Mouse (Mus musculus) kidney, embryonic 16.5 days (tissue): Measurements from ENCODE around the gene Zim1. TPM values are rescaled to one million over a fixed set of nuclear protein-coding genes. Genes with fewer than 3 reads are reported as not detected.

Experiments
- ATAC-seq: fragments of 200-750 bp; cut with Nextera tagmentation; 2 replicates; pipeline ENCODE4 v1.8.0; 2017; ENCODE audit warnings: moderate TSS enrichment; ENCODE audit not compliant: low FRiP score, low TSS enrichment
- H3K27ac ChIP-seq: fragments of 300-500 bp; sonication (generic); 2 replicates; pipeline ENCODE4 v1.5.1; 2014; ENCODE audit warnings: low read length
- H3K27me3 ChIP-seq: fragments of 300-500 bp; sonication (generic); 2 replicates; pipeline ENCODE4 v1.6.1; 2014; ENCODE audit warnings: low read length, control low read depth, mixed read lengths; ENCODE audit not compliant: insufficient read depth
- H3K36me3 ChIP-seq: fragments of 300-500 bp; sonication (generic); 2 replicates; pipeline ENCODE4 v1.6.1; 2014; ENCODE audit warnings: low read length, control low read depth, mixed read lengths; ENCODE audit not compliant: insufficient read depth
- H3K4me1 ChIP-seq: fragments of 300-500 bp; sonication (generic); 2 replicates; pipeline ENCODE4 v1.6.1; 2014; ENCODE audit warnings: low read length, control low read depth, mixed read lengths; ENCODE audit not compliant: insufficient read depth
- H3K4me2 ChIP-seq: fragments of 300-500 bp; sonication (generic); replicated peaks from 2 replicates; pipeline ENCODE4 v1.6.1; 2014; ENCODE audit warnings: low read depth, low read length
- H3K4me3 ChIP-seq: fragments of 300-500 bp; sonication (generic); 2 replicates; pipeline ENCODE4 v1.5.1; 2014; ENCODE audit warnings: mild to moderate bottlenecking, low read length
- H3K9ac ChIP-seq: fragments of 300-500 bp; sonication (generic); replicated peaks from 2 replicates; pipeline ENCODE4 v1.6.1; 2014; ENCODE audit warnings: low read length
- H3K9me3 ChIP-seq: fragments of 300-500 bp; sonication (generic); 2 replicates; pipeline ENCODE4 v1.6.1; 2016; ENCODE audit warnings: low read length, control low read depth
- WGBS: fragments of 180-500 bp; shearing (Covaris S2); extraction: QIAGEN DNeasy Blood & Tissue Kit; methylation state at CpG from one replicate; pipeline ENCODE4 v1.1.7; 2014; 5-methylcytosine and 5-hydroxymethylcytosine counted together
- polyA plus RNA-seq: library from polyadenylated mRNA; unstranded; fragments of >200 nt; fragmentation: Nextera tagmentation; extraction: Ambion mirVana; gene quantifications from 2 replicates; pipeline ENCODE4 v1.2.1, GENCODE M21; 2015

Zim1 gene
- polyA plus RNA-seq: 3.1 and 3.8 TPM in 2 replicates

DNA sequence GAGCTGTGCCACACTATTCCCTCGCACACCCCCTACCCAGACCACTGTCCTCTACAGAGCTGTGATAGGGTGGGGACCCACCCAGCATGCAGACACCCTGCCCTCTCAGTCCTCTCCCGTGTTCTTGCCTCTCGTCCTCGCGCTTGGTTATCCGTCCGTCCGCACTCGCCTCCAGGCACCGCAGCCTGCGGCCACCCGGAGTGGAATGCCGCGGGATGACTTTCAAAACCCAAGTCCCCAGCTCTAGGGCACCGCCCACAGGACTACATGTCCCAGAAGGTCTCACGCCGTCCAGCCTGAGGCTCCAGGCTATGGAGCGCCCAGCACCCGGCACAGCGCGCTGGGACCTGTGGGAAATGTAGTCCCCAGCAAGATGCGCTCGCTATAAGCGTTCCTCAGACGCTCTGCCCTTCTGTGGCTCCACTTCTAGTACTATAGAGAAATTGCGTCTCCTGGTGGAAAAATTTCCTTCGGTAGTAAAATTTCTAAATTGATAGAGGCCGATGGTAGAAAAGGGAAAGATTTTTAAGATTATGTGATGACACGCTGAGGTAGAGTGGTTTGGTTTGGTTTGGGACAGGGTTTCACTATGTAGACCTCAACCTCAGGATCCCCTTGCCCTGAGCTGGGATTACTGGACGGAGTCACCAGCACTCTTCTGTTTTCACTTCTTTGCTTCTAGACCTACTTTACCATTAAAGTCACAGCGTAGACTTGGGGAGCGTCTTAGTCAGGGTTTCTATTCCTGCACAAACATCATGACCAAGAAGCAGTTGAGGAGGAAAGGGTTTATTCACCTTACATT lies at the start of gene Zim1:
Gene Zim1, minus strand, starts transcription at position 210 of the 805 bp plus-strand sequence.
- Histone ChIP-seq H3K27me3 (no peaks in the 10 kb centered on the region), H3K4me2 (peak within 1 kb of the TSS; percentile 58), H3K4me1 (0 out of 2 replicates have a peak, but pooled peaks cover 3% of the 10 kb centered on the region), H3K27ac (no peak within 1 kb of the TSS), H3K4me3 (peak within 1 kb of the TSS; percentile 50), H3K36me3 (no peaks in the 10 kb centered on the region), H3K9me3 (no peaks in the 10 kb centered on the region), H3K9ac (peak within 1 kb of the TSS; percentile 47)
- peak; percentile 100 for ATAC-seq
- WGBS: 10% methylated on average over 32 of the region's 32 CpGs

DNA sequence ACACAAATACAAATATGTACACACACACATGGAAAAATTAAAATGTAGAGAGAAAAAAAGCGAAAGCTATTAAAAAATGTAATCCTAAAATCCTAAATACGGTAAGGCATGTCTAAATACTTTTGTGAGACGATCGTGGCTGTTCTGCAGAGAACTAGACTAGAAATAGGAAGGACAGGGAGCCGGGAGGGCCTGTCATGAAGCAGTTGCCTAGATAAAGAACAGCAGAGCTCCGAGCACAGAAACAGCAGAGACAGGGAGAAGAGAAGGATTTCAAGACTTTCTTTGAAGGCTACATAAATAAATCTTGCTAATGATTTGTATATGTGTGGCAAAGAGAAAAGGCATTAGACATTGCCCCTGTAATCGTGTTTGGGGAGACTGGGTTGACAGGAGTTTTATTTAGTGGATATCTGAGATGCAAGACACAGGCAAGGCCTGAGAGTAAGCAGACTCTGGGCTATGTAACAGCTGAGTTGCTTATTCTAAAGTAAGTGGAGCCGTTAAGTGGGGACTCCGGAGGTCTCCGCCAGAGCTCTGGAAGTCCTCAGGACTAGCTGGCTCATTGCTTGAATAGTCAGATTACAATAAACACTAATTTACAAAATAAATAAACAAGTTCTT lies 48.1 kb upstream of the Zim1 start:
- Histone ChIP-seq H3K36me3 (0 out of 2 replicates have a peak, but pooled peaks cover 3% of the 10 kb centered on the region), H3K4me3 (no peak overlapping the region), H3K9ac (no peak overlapping the region), H3K4me1 (peaks cover 11% of the 10 kb centered on the region), H3K4me2 (no peak overlapping the region), H3K27me3 (no peaks in the 10 kb centered on the region), H3K27ac (0 out of 2 replicates have a peak overlapping the region, but pooled peaks have one; percentile 8), H3K9me3 (no peaks in the 10 kb centered on the region)
- 32% methylated on average over 10 of the region's 10 CpGs for WGBS
- 0 out of 2 replicates have a peak, but pooled peaks have one; percentile 49 for ATAC-seq

DNA sequence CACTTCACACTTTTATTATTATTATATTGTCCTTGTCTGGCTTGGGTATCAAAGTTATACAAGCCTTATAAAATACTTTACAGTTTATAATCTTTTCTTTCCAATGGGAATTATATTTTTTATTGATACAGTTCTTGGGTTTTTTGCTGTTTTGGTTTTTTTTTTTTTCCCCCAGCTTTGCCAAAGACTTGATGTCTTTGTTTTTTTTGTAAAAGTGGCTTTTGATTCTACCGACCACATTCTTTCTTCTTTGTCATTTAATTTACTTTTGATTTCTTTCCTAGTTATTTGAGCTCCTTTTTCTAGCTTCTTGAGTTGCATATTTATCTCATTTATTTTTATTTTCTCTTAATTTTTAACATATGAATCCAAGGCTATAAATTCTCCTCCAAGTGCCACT lies 39.8 kb upstream of the Zim1 start:
- no peaks in the 10 kb centered on the region for H3K27me3 ChIP-seq
- ATAC-seq: no peak
- WGBS: 70% methylated on average over 1 of the region's 1 CpGs

DNA sequence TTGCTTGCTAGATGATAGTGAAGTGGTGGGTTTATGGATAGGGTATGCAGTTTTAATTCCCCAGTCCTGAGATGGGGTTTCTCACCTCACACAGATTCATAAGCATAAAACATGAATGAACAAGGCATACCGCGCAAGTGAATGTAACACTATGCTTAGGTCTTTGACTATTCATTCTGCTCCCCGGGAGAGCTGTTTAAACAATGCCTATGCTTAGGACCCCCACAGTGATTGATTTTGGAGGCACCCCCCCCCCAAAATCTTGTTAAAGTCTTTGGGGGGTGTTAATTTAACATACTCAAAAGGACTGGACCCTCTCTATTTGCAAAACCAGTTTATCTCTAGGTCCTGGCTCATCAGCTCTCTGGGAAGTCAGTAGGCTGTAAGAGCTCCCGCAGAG lies 35.7 kb upstream of the Zim1 start:
- peak overlapping the region; percentile 63 for H3K4me3 ChIP-seq
- H3K4me1 ChIP-seq: no peaks in the 10 kb centered on the region
- H3K27ac ChIP-seq: no peak overlapping the region
- ATAC-seq: no peak
- peak overlapping the region; percentile 55 for H3K9ac ChIP-seq
- H3K9me3 ChIP-seq: peaks cover 36% of the 10 kb centered on the region
- H3K4me2 ChIP-seq: peak overlapping the region; percentile 58
- no peaks in the 10 kb centered on the region for H3K36me3 ChIP-seq
- H3K27me3 ChIP-seq: no peaks in the 10 kb centered on the region
- 43% methylated on average over 4 of the region's 4 CpGs for WGBS

More for the DNA sequence above, 39.8 kb upstream of the Zim1 start:
- H3K9ac ChIP-seq: no peak overlapping the region
- no peak overlapping the region for H3K27ac ChIP-seq
- H3K4me2 ChIP-seq: no peak overlapping the region
- H3K4me3 ChIP-seq: no peak overlapping the region
- no peaks in the 10 kb centered on the region for H3K9me3 ChIP-seq
- H3K36me3 ChIP-seq: 0 out of 2 replicates have a peak, but pooled peaks cover under 1% of the 10 kb centered on the region
- no peaks in the 10 kb centered on the region for H3K4me1 ChIP-seq

DNA sequence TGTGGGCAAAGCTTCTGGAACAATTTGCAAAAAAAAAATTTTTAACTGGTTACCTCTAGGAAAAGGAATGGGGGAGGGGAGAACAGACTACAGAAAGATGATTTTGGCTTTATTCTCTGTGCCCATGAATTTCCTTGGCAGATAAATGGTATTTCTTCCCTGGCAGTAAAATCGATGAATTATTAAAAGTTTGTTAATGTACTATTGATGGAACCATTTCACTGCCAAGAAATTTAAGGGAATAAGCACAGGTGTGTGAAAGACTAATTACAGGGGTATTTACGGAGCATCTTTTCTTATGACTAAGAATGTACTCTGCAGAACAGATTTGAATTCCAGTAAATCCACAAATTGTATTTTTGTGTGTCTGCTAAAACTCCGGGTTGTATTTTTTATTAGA lies 35.1 kb upstream of the Zim1 start:
- H3K27me3 ChIP-seq: no peaks in the 10 kb centered on the region
- 47% methylated on average over 3 of the region's 3 CpGs for WGBS
- H3K4me2 ChIP-seq: peak overlapping the region; percentile 58
- no peak overlapping the region for H3K9ac ChIP-seq
- no peaks in the 10 kb centered on the region for H3K4me1 ChIP-seq
- ATAC-seq: no peak
- peaks cover 37% of the 10 kb centered on the region for H3K9me3 ChIP-seq
- H3K36me3 ChIP-seq: no peaks in the 10 kb centered on the region
- peak overlapping the region; percentile 63 for H3K4me3 ChIP-seq
- H3K27ac ChIP-seq: no peak overlapping the region

DNA sequence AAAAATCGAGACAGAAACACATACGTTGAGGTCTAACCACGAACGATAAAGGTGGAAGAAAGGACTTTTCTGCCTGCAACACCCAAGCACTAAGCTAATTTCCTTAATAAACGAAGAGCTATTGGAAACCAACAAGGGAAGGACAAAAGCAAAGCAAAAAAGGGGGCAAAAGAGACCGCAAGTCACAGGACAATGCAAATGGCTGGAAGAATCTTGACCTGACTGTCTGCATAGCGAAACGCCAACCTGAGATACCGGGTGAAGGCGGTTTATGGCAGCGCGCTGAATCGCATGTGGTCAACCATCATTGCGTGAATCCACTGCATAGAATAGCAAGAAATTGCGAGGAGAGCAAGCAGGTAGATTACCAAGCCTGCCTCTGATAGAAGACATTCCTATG lies 34.6 kb upstream of the Zim1 start:
- no peaks in the 10 kb centered on the region for H3K36me3 ChIP-seq
- ATAC-seq: no peak
- peak overlapping the region; percentile 38 for H3K9ac ChIP-seq
- peak overlapping the region; percentile 63 for H3K4me3 ChIP-seq
- 46% methylated on average over 15 of the region's 15 CpGs for WGBS
- no peaks in the 10 kb centered on the region for H3K4me1 ChIP-seq
- peak overlapping the region; percentile 58 for H3K4me2 ChIP-seq
- no peaks in the 10 kb centered on the region for H3K27me3 ChIP-seq
- peaks cover 37% of the 10 kb centered on the region for H3K9me3 ChIP-seq
- peak overlapping the region; percentile 75; the same call in 1 of the 2 replicates for H3K27ac ChIP-seq

DNA sequence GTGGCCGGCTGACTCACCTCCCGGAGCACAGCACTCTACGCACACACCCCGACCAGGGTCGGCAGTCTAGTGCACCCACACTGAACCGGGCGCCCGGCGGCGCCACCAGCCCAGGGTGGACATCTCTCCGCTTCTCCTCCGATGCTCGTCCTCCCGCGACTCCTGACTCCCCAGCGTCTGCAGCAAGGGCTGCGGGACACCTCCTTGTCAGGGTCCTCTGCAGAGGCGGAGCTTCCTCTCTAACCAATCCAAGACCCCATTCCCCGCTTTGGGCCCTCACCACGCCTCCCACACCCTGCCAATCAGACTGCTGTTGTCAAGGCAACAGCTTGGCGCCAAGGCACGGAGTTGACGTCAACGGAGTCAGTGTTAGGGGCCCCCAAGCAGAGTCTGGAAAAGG lies 34.0 kb upstream of the Zim1 start, which contains the start of the genes Peg3 and Usp29:
Gene Peg3, minus strand, starts transcription at position 191 of the 400 bp plus-strand sequence.
Gene Usp29, plus strand, starts transcription at position 338 of the 400 bp plus-strand sequence.
- Histone ChIP-seq H3K4me3 (peak within 1 kb of the TSS; percentile 63), H3K4me2 (peak within 1 kb of the TSS; percentile 58), H3K27ac (peak within 1 kb of the TSS; percentile 94), H3K4me1 (no peaks in the 10 kb centered on the region), H3K9ac (peak within 1 kb of the TSS; percentile 73), H3K27me3 (no peaks in the 10 kb centered on the region), H3K9me3 (peaks cover 37% of the 10 kb centered on the region), H3K36me3 (peaks cover under 1% of the 10 kb centered on the region; the same call in 1 of the 2 replicates)
- peak; percentile 50 for ATAC-seq
- WGBS: 53% methylated on average over 24 of the region's 24 CpGs

DNA sequence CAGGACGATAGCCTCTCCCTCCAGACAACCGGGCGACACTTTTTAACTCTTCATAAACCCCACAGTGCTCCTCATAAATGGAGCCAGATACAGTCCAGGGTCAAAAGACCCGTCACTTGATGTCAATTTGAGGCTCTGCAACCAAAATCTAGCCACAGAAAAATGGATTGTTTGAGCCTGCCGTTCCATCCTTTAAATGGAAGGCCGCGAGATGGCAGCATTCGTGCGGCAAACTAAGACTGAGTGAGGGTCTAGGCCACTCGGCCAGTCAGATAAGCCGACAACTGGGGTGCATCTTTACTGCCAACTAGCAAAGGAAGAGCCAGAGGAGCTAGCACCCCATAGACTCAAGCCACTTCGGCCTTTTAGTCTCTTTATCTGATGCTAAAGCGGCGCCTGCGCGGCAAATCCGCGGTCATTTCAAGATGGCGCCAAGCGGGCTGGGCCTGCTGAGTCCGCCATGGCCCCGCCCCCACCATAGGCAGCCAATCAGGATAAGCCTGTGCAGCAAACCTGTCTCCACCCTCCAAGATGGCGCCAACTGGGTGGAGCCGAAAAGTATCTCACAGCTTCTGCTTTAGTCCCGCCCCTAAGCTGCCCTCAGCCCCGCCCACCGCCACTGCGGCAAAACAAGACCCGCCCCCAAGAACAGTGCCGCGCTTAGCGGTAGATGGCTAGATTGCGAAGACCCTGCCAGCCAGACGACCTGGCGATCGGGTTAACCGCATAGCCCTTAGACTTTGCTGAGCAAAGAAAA lies 33.0 kb upstream of the Zim1 start:
- H3K27me3 ChIP-seq: no peaks in the 10 kb centered on the region
- no peaks in the 10 kb centered on the region for H3K4me1 ChIP-seq
- peak overlapping the region; percentile 58 for H3K4me2 ChIP-seq
- ATAC-seq: peak; percentile 65
- peaks cover 8% of the 10 kb centered on the region; the same call in 1 of the 2 replicates for H3K36me3 ChIP-seq
- peak overlapping the region; percentile 73 for H3K9ac ChIP-seq
- WGBS: 51% methylated on average over 37 of the region's 37 CpGs
- H3K9me3 ChIP-seq: peaks cover 37% of the 10 kb centered on the region
- H3K4me3 ChIP-seq: peak overlapping the region; percentile 63
- H3K27ac ChIP-seq: peak overlapping the region; percentile 94

DNA sequence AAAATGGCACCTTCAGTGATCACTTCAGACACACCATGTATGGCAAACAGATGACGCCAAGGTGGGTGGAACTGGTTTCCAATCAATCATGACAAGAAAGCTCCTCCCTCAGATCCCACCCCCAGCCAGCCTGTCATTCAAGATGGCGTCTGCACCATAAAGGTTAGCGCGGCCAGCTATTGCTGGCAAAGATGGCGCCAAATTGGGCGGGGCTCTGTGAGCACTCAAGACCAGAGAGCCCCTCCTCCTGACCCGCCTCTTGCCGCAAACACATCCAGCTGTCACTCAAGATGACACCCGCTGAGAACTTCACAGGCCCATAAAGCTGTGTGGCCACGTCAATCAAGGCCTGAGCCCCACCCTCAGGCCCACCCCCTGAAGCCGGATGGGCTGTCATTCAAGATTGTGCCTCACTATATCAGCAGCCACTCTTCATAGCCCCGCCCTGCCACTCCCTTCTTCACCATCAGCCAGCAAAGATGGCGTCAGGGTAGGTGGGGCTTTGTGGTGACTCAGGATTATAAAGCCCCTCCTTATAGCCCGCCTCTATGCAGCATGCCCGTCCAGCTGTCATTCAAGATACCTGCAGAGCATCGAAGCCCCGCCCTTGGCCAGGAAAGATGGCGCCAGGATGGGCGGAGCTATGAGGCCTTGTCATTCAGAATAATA lies 32.1 kb upstream of the Zim1 start:
- H3K27me3 ChIP-seq: no peaks in the 10 kb centered on the region
- WGBS: 51% methylated on average over 19 of the region's 19 CpGs
- no peak overlapping the region for H3K9ac ChIP-seq
- peaks cover 8% of the 10 kb centered on the region; the same call in 1 of the 2 replicates for H3K36me3 ChIP-seq
- H3K27ac ChIP-seq: peak overlapping the region; percentile 94
- H3K4me3 ChIP-seq: peak overlapping the region; percentile 63
- H3K4me2 ChIP-seq: peak overlapping the region; percentile 51
- peaks cover 37% of the 10 kb centered on the region for H3K9me3 ChIP-seq
- no peaks in the 10 kb centered on the region for H3K4me1 ChIP-seq
- ATAC-seq: peak; percentile 88
